Mouse (Mus musculus) embryonic facial prominence, embryonic 14.5 days (tissue): ENCODE results near the gene Arpc5. TPM values are rescaled to one million over a fixed set of nuclear protein-coding genes. Genes with fewer than 3 reads are reported as not detected.
A peak's percentile ranks its signal among the peaks of the same experiment; 100 is the strongest.

ENCODE experiments used
- ATAC-seq: fragments of 200-750 bp; cut with Nextera tagmentation; 2 replicates; pipeline ENCODE4 v1.8.0; 2017; ENCODE audit warnings: low read depth, moderate number of reproducible peaks, moderate TSS enrichment
- DNase-seq: peaks from one replicate; pipeline ENCODE4 v3.0.0-alpha.2; 2015; ENCODE audit warnings: low spot score
- H3K27ac ChIP-seq: fragments of 300-500 bp; sonication (generic); replicated peaks from 2 replicates; pipeline ENCODE4 v1.5.1; 2014; ENCODE audit warnings: low read depth, mild to moderate bottlenecking, low read length, moderate library complexity
- H3K27me3 ChIP-seq: fragments of 300-500 bp; sonication (generic); replicated peaks from 2 replicates; pipeline ENCODE4 v1.6.1; 2014; ENCODE audit warnings: low read length; ENCODE audit not compliant: control insufficient read depth, insufficient read depth
- H3K36me3 ChIP-seq: fragments of 300-500 bp; sonication (generic); 2 replicates; pipeline ENCODE4 v1.6.1; 2014; ENCODE audit warnings: low read length, mixed read lengths; ENCODE audit not compliant: control insufficient read depth, insufficient read depth
- H3K4me1 ChIP-seq: fragments of 300-500 bp; sonication (generic); 2 replicates; pipeline ENCODE4 v1.6.1; 2014; ENCODE audit warnings: antibody characterized with exemption, low read length; ENCODE audit not compliant: control insufficient read depth, insufficient read depth
- H3K4me2 ChIP-seq: fragments of 300-500 bp; sonication (generic); 2 replicates; pipeline ENCODE4 v1.6.1; 2014; ENCODE audit warnings: low read depth, mild to moderate bottlenecking, low read length, moderate library complexity, mixed read lengths
- H3K4me3 ChIP-seq: fragments of 300-500 bp; sonication (generic); 2 replicates; pipeline ENCODE4 v1.5.1; 2014; ENCODE audit warnings: low read depth, mild to moderate bottlenecking, low read length
- H3K9ac ChIP-seq: fragments of 300-500 bp; sonication (generic); 2 replicates; pipeline ENCODE4 v1.6.1; 2014; ENCODE audit warnings: low read depth, mild to moderate bottlenecking, low read length, moderate library complexity, mixed read lengths
- H3K9me3 ChIP-seq: fragments of 300-500 bp; sonication (generic); 2 replicates; pipeline ENCODE4 v1.6.1; 2016; ENCODE audit warnings: low read length; ENCODE audit not compliant: control insufficient read depth
- WGBS: fragments of 180-500 bp; shearing (Covaris S2); extraction: QIAGEN DNeasy Blood & Tissue Kit; methylation state at CpG from one replicate; pipeline ENCODE4 v1.1.7; 2014; 5-methylcytosine and 5-hydroxymethylcytosine counted together
- polyA plus RNA-seq: library from polyadenylated mRNA; unstranded; fragments of >200 nt; fragmentation: Nextera tagmentation; extraction: Ambion mirVana; gene quantifications from 2 replicates; pipeline ENCODE4 v1.2.1, GENCODE M21; 2014

Gene Arpc5
- polyA plus RNA-seq, 1 experiment from 2014 or later: 267 TPM

DNA sequence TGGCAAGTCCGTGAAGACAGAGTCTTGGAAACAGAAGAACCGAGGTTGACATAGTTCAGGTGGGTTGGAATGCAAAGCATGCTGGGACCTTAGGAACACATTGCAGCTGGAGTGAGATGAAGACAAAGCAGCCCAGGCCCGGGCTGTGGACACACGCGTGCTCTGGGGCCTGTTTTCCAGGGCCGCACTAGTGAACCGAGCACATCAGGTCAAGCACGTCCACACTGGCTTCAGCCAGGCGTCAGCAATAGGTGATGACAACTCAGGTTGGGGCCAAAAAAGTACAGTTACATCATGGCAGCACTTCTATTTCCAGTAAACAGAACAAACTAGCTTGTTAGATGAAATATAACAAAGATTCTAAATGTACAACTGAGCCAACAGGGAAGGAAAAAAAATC is 27.5 kb upstream of the Arpc5 start:
- no peak overlapping the region for H3K9ac ChIP-seq
- H3K4me2 ChIP-seq: no peak overlapping the region
- peaks cover 6% of the 10 kb centered on the region; the same call in 1 of the 2 replicates for H3K4me1 ChIP-seq
- no peaks in the 10 kb centered on the region for H3K9me3 ChIP-seq
- DNase-seq (no peak), ATAC-seq (0 out of 2 replicates have a peak, but pooled peaks have one; percentile 15)
- H3K27ac ChIP-seq: no peak overlapping the region
- no peaks in the 10 kb centered on the region for H3K27me3 ChIP-seq
- WGBS: 72% methylated on average over 9 of the region's 9 CpGs
- no peak overlapping the region for H3K4me3 ChIP-seq
- H3K36me3 ChIP-seq: no peaks in the 10 kb centered on the region

DNA sequence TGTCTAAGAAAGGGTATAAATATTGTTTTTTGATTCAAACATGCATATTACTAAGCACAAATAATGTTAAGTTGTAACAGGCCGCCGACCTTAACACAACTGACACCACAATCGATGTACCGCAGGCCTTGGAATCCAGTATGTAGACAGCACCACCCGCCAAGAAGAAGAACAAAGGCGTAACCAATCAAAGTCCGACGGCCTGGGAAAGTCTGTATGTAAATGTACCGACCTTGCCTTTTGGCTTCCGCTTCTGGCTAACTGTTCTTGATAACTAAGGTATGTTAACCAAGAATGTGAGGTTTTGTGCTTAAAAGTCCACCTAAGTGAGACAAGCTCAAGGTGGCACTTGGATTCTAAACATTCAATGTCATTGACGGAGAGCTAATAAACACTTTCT is 27.0 kb upstream of the Arpc5 start:
- H3K4me3 ChIP-seq: no peak overlapping the region
- no peak overlapping the region for H3K4me2 ChIP-seq
- H3K4me1 ChIP-seq: peaks cover 6% of the 10 kb centered on the region; the same call in 1 of the 2 replicates
- H3K27me3 ChIP-seq: no peaks in the 10 kb centered on the region
- H3K36me3 ChIP-seq: no peaks in the 10 kb centered on the region
- ATAC-seq: no peak
- WGBS: 89% methylated on average over 11 of the region's 11 CpGs
- H3K9me3 ChIP-seq: no peaks in the 10 kb centered on the region
- H3K27ac ChIP-seq: no peak overlapping the region
- no peak for DNase-seq
- H3K9ac ChIP-seq: no peak overlapping the region

DNA sequence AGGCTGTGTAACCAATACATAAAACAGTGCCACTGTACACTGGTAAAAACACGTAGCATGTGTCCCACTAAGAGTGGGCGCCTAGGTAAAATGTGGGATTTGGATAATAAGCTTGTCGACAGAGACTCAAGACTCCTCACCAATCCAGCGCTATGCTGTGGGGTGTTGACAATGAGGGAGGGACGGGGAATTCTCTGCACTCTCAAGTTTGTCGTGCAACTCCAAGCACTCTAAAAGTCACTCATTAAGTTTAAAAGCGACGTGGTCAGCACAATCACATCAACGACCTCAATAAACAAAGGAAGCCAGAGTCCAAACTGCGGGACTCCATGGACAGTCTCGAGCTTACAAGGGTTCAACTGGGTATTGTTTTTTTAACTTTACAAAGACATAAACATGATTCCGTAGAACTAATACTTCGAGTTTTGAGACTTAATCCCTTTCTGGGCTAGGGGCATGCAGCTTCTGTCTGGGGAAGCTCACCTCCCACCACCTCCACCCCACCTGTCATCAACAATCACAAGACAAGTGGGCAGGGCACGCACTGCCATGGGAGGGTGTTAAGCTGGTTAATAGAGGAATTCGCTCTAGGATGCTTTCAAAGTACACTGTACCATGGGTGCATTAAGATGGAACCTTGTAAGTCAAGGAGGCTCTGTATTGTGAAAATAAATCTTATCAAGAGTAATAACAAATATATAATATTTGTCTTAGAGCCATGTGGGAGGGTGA is 23.1 kb upstream of the Arpc5 start:
- H3K4me1 ChIP-seq: peaks cover 3% of the 10 kb centered on the region; the same call in 1 of the 2 replicates
- H3K9me3 ChIP-seq: no peaks in the 10 kb centered on the region
- no peak overlapping the region for H3K4me2 ChIP-seq
- H3K9ac ChIP-seq: no peak overlapping the region
- DNase-seq: no peak
- H3K27ac ChIP-seq: no peak overlapping the region
- H3K36me3 ChIP-seq: no peaks in the 10 kb centered on the region
- WGBS: 57% methylated on average over 15 of the region's 15 CpGs
- no peak overlapping the region for H3K4me3 ChIP-seq
- H3K27me3 ChIP-seq: no peaks in the 10 kb centered on the region
- ATAC-seq: no peak

DNA sequence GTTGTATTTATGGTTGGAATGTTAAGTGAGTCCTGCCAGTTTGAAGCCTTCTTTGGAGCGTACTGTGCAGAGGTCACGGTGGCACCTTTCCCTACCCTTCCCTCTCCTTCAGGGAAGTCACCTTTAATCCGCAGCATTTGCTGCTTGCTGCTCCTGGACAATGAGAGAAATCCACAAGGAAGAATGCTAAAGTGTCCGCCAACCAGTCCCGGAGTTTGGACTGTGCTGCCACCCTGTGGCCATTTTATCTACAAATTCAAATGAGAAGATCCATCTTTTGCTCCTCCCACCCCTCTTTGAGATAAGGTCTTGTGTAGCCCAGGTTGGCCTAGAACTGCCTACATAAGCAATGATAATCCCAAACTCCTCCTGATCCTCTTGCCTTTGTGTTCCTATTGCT is 19.9 kb upstream of the Arpc5 start:
- Histone ChIP-seq H3K9me3 (no peaks in the 10 kb centered on the region), H3K4me3 (no peak overlapping the region), H3K4me2 (no peak overlapping the region), H3K36me3 (no peaks in the 10 kb centered on the region), H3K27me3 (no peaks in the 10 kb centered on the region), H3K4me1 (no peaks in the 10 kb centered on the region), H3K9ac (no peak overlapping the region), H3K27ac (no peak overlapping the region)
- WGBS: 4% methylated on average over 5 of the region's 5 CpGs
- DNase-seq (peak; percentile 88), ATAC-seq (peak; percentile 42; the same call in 1 of the 2 replicates)

DNA sequence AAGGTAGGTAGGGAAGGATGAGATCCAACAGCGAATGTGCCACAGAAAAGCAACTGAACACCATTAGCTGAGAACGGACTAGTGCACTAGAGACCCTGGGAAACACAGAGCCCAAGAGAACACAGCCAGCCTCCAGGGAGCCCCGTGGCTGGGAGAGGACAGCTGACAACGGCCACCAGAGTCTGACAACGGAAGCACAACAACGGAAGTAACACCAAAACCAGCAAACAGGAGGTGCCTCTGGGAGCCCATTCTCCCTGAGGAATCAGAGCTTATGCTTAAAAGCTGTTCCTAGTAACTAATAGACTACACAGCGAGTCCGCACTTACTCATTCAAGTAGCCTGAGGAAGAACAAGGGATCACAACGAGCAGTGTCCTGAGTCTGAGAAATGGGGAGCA is 17.1 kb upstream of the Arpc5 start:
- H3K9ac ChIP-seq: no peak overlapping the region
- no peak overlapping the region for H3K27ac ChIP-seq
- no peak overlapping the region for H3K4me2 ChIP-seq
- ATAC-seq (no peak), DNase-seq (no peak)
- no peaks in the 10 kb centered on the region for H3K36me3 ChIP-seq
- H3K4me3 ChIP-seq: no peak overlapping the region
- WGBS: 66% methylated on average over 9 of the region's 9 CpGs
- no peaks in the 10 kb centered on the region for H3K9me3 ChIP-seq
- no peaks in the 10 kb centered on the region for H3K4me1 ChIP-seq
- no peaks in the 10 kb centered on the region for H3K27me3 ChIP-seq

DNA sequence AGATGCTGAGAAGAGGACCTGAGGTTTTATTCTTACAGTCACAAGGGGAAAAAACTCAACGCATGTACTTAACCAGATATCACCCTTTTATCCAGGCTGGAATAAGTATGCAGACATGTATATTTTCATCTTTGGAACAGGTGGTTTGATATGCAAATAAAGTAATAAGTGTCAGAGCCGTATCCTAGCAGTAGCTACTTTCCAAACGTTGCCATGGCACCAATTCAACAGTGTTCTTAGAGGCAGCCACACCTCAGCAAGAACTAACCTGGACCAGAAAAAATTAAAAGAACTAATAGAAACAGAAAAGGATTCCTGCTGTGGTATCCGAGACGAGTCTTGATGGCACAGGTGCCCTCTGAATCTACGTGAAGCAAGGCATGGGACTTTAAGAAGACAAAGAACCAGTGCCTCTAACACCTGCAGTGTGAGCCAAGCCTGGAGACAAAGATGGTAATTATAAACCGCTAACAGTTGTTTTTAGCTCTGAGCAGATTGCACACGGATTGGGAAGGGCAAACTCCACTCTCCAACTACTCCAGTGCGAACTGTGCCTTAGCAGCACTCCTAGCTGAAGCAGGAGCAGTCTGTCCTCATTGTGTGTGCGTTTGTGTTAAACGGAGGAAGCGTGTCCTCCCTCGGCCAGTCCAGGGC is 15.9 kb upstream of the Arpc5 start, which contains the start of gene Apobec4:
TSS of gene Apobec4 (plus strand) at position 240 of the 654 bp plus-strand sequence.
- H3K4me2 ChIP-seq: no peak within 1 kb of the TSS
- DNase-seq (no peak), ATAC-seq (peak; percentile 58; the same call in 1 of the 2 replicates)
- H3K4me3 ChIP-seq: no peak within 1 kb of the TSS
- H3K27ac ChIP-seq: no peak within 1 kb of the TSS
- H3K36me3 ChIP-seq: no peaks in the 10 kb centered on the region
- no peaks in the 10 kb centered on the region for H3K4me1 ChIP-seq
- no peaks in the 10 kb centered on the region for H3K9me3 ChIP-seq
- no peak within 1 kb of the TSS for H3K9ac ChIP-seq
- WGBS: 71% methylated on average over 13 of the region's 13 CpGs
- no peaks in the 10 kb centered on the region for H3K27me3 ChIP-seq

DNA sequence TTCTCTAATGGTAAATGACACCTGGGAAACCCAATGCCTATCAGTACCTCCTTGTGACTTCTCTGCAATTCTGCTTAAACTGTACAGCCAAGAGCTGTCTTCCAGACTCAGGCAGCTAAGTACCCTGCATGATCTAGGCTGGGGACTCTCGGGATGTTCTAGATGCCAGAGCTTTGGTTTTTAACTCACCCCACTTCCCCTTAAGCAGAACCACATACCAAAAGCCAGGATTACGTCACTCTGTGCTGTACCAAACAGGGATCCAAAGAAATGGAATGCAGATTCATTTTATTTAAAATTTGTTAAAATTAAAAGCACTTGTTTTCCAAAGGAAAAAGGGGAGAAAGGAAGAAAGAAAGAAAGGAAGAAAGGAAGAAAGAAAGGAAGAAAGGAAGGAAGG is 4.6 kb upstream of the Arpc5 start:
- Histone ChIP-seq H3K36me3 (no peaks in the 10 kb centered on the region), H3K9me3 (no peaks in the 10 kb centered on the region), H3K9ac (no peak overlapping the region), H3K27me3 (peaks cover 3% of the 10 kb centered on the region; the same call in 1 of the 2 replicates), H3K27ac (no peak overlapping the region; the same call in 1 of the 2 replicates), H3K4me2 (no peak overlapping the region), H3K4me1 (no peaks in the 10 kb centered on the region), H3K4me3 (no peak overlapping the region)
- ATAC-seq (no peak), DNase-seq (no peak)
- WGBS: 50% methylated on average over 2 of the region's 2 CpGs

DNA sequence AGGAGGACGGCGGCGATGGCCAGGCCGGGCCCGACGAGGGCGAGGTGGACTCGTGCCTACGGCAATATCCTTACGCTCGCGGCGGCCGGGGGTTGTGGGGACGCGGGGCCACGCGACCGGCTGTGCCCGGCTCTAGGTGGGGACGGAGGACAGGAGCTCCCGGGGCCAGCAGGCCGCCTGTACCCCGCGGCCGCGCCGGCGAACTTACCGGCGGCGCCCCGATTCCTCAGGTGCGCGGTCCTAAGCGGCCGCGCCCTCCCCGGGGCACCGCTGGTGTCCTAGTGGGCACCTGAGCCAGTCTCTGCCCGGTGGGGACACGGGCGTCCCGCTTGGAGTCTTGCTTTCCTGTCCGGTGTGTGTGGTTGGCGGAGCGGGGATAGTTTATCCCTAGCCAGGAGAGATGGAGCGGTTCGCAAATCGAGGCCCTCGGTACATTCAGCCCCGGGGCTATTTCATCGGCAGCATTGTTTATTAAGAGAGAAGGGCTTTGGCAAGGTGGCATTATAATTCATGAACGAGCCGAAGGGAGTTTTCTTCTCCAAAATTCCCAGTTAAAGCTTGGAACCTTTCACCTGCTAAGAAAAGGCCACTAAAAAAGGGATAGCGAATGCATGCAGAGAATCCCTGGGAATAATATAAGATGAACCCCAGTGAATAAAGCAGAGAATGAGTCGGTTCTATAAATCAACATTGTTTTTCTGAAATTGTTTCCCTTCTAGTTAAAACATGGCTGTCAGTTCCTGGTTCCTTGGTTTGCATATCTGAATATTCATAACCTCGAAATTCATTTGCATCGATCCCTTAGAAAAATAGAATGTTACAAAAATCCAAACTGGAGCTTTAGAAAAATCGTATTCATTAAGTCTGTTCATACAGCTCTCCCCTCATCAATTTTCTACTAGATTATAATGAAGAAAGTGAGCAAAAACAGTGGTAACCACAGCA is 734 bp downstream of the Arpc5 start:
- WGBS: 3% methylated on average over 26 of the region's 60 CpGs
- H3K4me3 ChIP-seq: peak overlapping the region; percentile 96
- DNase-seq: no peak

More for the DNA sequence above, 734 bp downstream of the Arpc5 start:
- H3K27ac ChIP-seq: peak overlapping the region; percentile 74
- ATAC-seq: peak; percentile 50; the same call in 1 of the 2 replicates
- H3K4me2 ChIP-seq: peak overlapping the region; percentile 98
- H3K27me3 ChIP-seq: peaks cover 3% of the 10 kb centered on the region; the same call in 1 of the 2 replicates
- no peaks in the 10 kb centered on the region; the same call in 1 of the 2 replicates for H3K4me1 ChIP-seq
- H3K9ac ChIP-seq: peak overlapping the region; percentile 94
- peaks cover 33% of the 10 kb centered on the region for H3K36me3 ChIP-seq
- H3K9me3 ChIP-seq: no peaks in the 10 kb centered on the region
